Mouse (Mus musculus) gastrocnemius, postnatal 36 days (tissue): ENCODE measurements around the gene Thoc7. TPM values are rescaled to one million over a fixed set of nuclear protein-coding genes. Genes with fewer than 3 reads are reported as not detected.

ENCODE experiments used
- DNase-seq, 2 experiments: peaks; one replicate each; pipeline ENCODE4 v3.0.0; 2022
- intact Hi-C: fragments of 180-260 bp; cut with DNase I; formaldehyde crosslinking; loops from one replicate; pipeline ENCODE4 v1.15.1; 2025
- total RNA-seq, 2 experiments: library from RNA; stranded (reverse); gene quantifications; 2 replicates each; pipeline ENCODE4 v1.2.3; 2021

Gene Thoc7
- total RNA-seq, 2 experiments from 2014 or later: 110 to 140 TPM

DNA sequence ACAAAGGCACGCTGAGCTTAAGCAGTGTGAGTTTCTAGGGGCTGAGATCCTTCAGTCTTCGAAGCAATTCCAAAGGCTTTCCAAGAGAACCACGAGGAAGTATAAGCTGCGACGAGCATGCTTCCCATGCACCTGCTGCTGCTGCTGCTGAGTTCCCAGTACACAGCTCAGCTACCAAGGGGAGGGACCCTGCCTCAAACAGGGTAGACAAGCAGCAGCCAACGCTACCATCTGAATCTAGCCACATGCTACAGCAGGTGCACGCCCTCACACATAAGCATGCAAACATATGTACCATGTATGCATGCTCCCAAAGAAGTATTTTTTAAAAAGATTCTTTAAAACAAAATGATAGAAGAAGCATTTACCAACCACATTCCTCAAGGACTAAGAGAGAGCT is 13.3 kb downstream of the Thoc7 start:
- no peak for DNase-seq
- intact Hi-C loops: no loop called here

DNA sequence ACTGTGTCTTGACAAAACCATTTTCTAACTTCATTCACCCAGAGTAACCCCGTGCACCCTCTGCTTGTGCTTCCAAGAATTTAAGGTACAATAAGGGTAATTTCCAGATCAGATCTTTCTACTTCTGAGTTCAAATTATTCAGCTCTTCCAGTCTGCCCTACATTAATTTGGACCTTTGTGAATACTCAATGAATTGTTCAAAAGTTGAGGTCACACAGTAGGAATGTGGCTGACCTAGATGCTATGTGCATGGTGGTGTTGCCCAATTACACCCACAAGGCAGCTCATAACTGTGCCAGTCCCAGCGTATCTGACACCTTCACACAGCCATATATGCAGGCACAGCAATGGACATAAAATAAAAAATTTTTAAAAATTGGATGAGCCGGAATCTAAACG is 17.0 kb downstream of the Thoc7 start:
- intact Hi-C loops: no loop called here
- DNase-seq: no peak

DNA sequence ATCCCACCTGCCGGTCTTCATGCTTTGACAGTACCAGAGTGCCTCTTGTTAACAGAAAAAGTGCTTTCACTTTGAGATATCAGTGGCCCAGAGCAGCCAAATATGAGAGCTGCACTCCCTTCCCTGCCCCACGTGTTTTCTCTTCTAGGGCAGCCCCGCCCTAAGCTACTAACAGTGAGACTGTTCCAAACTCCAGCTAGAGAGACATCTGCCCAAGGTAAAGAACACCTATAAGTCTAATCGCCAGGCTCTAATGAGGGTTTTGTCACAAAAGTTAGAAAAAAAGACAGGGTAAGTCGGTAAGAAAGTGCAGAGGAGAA is 27.6 kb downstream of the Thoc7 start:
- intact Hi-C loops: no loop called here

DNA sequence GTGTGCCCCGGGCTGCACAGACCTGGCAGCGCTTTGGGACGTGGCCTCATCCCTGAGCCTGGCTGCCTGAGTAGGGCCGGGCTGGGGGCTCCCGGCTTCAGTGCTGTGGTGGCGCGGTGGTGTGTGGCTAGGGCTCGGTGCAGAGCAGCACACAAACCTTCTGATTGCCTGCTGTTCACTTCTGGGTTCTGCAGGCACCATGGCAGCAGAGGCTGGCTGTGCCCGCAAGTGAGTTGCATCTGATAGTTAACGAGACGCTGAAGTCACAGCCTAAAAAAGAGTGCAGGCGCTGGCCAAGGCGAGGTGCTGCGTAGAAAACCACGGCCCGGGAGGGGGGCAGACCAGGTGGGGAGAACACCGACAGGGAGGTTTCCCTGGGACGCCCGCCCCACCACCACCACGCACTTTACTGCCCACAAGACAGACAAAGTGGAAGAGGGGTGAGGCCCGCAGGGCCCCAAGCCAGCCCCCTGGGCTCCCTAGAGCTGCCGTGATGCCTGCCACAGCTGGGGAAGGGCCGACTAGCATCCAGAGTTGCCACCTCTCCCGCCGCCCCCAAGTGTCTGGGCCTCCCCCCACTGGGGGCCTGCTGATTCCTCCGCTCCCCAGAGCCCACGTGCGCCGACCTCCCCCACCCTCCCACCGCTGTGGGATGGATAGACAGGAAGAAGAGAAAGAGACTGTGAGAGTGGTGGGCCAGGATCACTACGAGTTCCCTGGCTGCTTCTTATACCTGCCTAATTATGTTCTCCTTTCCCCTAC is 28.2 kb downstream of the Thoc7 start:
- DNase-seq: no peak
- intact Hi-C loops: no loop called here

More for the DNA sequence above, 27.6 kb downstream of the Thoc7 start:
- DNase-seq: no peak

DNA sequence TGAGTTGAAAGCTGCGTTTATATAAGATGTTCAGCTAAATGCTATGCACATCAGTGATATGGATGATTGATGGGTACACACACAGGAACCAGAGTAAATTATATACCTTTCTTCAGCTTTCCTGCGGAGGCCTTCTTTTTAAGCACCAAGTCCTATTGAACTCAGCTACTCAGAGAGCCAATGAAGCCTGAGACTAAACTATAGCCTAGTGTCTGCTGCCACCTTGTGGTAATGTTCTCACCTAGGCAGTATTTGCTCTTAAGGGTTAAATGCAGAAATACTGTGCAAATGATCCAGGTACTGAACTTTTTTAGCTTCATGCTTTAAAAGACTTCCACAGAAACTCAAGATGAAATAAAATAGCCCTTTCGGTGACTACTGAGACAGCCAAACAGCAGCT is 44.0 kb downstream of the Thoc7 start:
- intact Hi-C loops: loop anchor here (5.0 kb wide), 1 partner anchor 560 kb away; no protein-coding TSS in a partner anchor
- no peak for DNase-seq

DNA sequence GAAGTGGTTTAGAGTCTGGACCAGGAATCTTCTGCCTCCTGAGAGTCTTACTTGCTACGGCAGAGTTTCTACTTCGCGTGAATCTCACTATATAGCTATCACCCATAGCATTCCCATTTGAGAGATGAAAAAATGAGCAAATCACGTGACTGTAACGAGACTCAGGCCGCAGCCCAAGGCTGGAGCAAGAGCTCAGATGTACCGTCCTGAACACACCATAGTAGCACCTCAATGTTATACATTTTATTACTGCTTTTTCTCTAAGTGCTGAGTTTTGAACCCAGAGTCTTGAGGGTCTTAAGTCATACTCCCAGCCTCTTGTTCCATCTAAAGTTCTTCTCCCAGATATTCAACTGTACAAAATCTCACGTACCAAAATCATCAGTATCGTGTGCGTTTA is 44.4 kb downstream of the Thoc7 start:
- intact Hi-C loops: loop anchor here (5.0 kb wide), 1 partner anchor 560 kb away; no protein-coding TSS in a partner anchor
- no peak for DNase-seq

DNA sequence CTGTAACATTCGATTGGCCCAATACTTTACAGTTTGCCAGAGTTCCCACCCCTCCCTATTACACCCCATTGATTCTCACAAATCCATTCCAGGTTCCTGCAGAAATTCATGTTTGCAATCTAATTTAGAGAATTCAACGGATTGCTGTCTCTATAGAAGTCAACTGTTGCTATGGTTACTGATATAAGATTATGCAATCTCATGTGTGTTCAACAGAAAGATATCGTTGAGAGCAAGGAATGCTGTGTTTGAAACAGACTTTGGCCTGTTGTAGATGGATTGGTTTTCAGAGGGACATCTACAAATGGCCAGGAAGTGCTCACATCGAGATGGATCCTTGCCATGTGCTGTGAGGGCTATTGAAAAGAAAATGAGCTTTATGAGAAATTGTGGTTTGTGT is 46.4 kb downstream of the Thoc7 start:
- intact Hi-C loops: loop anchor here (5.0 kb wide), 1 partner anchor 558 kb away; no protein-coding TSS in a partner anchor
- no peak for DNase-seq

DNA sequence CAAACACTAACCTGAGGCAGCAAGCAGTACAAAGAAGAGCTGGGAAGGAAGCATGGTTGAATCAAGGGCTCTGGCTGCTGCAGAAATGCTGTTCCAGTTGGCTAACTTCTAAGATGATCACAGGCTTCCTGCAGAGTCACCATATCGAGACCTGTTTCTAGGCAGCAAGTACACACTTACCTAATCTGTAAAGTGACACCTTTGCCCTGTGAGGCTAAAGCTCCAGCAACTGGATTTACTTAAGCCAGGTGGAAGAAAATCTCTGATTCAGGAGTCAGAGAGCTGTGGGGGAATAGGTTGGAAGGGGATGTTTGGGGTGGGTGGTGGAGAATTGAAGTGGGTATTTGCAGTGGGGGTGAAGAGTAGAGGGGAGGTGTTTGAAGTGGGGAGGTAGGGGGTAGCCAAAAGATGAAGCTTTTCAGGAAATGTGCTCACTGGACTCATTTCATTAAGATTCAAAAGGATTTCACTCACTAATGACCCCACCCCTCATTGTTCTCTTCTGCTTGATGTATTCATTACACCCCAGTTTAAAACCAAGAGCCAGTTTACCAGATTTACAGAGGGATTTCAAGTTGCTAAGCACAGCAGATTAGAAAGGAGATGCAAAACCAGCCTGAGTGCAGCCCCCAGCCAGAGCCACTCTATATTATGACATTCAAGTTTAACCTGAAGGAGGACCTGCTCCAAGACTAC is 47.1 kb downstream of the Thoc7 start, which contains the start of gene Gm281:
Gm281 (minus strand) TSS at position 92 of the 696 bp plus-strand sequence.
- DNase-seq: no peak
- intact Hi-C loops: loop anchor here (5.0 kb wide), 1 partner anchor 557 kb away; no protein-coding TSS in a partner anchor

DNA sequence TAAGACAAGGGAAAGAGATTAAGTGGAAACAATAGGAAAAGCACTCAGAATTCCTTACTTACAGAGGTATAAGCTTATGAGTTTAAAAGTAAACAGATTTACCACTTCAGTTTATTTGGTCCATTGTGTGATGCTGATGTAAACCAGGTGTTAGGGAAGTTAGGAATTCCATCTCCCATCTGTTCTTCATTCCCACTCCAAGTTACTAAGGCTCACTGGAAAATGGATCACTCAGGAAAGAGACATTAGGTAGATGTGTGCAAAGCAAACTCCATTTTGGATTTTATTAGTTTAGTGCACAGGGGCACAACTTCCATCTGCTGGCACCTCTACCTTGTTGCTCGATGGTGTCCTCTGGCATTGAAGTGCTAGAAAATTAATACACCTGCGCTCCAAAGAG is 51.5 kb downstream of the Thoc7 start:
- intact Hi-C loops: no loop called here

DNA sequence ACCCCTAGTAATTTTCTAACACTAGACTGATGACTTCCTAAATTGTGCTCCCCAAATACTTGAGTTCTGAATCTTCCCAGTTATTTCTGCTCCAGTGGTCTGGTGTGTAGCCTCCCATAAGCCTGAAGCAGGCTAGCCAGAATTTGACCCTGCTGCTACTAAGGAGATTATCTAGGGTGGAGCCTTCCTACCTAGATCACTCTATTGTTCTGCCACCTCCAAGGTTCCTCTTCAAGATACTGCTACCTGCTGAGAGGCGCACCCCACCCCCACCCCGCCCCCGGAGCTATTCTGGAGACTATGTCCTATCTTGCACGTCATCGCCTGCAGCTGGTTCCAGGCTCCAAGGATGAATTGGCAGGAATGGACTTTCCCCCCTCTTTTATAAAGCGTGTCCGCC is 54.5 kb downstream of the Thoc7 start:
- intact Hi-C loops: no loop called here
- no peak for DNase-seq

More for the DNA sequence above, 51.5 kb downstream of the Thoc7 start:
- DNase-seq: no peak

DNA sequence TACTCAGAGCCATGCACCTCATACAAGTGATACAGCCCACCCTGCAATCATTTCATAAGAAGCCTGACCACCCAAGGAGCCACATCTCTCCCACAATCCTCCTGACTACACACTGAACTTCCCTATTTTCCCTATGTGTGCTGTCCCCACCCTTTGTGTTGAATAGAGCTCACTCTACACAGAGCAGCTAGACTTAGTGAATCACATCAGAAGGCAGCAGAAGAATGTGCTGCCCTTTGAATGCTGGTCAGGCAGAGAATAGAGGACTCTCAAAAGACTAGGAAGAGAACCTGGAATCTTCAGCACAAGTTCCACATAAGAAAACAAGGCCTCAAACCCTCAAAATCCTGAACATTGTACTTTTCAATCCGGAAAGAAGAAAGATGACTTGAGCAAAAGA is 55.2 kb downstream of the Thoc7 start:
- DNase-seq: no peak
- intact Hi-C loops: no loop called here

DNA sequence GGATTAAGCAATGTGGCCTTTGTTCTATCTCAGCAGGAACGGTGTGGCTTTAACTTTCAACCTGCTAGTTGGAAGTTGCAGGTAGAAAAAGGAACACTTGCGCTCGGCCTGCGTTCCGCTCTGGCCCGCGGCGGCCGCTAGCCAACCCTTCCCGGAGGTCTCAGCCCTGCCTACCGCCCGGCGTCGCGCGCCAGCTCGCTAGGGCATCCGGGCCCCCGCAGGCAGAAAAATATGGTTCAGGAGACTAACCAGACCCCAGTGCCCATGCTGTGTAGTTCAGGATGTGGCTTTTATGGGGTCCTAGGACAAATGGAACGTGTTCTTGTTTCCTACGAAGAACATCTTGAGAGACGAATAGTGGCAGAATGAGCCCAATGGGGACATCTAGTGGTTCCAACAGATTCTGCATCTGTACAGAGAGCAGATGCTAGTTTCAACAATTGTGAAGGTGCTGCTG is 60.0 kb downstream of the Thoc7 start:
- DNase-seq: peak in 1 of 2 experiments; percentile 26
- intact Hi-C loops: no loop called here

Other genes starting within 250 kb of the Thoc7 start
- not detected for gene Gm281, start 47.4 kb downstream of the Thoc7 start, total RNA-seq
- gene Atxn7, start 412 bp downstream of the Thoc7 start, total RNA-seq: 10 to 100 TPM; 13.3 to 16.0 TPM
- gene Psmd6, start 159.1 kb upstream of the Thoc7 start, total RNA-seq: 100 to 1,000 TPM; 136 to 144 TPM
- not detected for gene Olfr720, start 225.0 kb upstream of the Thoc7 start, total RNA-seq